Mouse (Mus musculus) cortical plate, adult 2 months (tissue): Measurements from ENCODE around the gene Pfkfb4. TPM values are rescaled to one million over a fixed set of nuclear protein-coding genes. Genes with fewer than 3 reads are reported as not detected.

ENCODE experiments used
- H3K27ac ChIP-seq: fragments of 200-500 bp; 2 replicates; pipeline ENCODE4 v1.5.1; 2012; ENCODE audit warnings: low read length, control low read depth, inconsistent platforms; ENCODE audit not compliant: insufficient read depth
- H3K4me1 ChIP-seq: fragments of 200-500 bp; 2 replicates; pipeline ENCODE4 v1.6.1; 2011; ENCODE audit warnings: low read length; ENCODE audit not compliant: control insufficient read depth, insufficient read depth
- H3K4me3 ChIP-seq: fragments of 200-500 bp; 2 replicates; pipeline ENCODE4 v1.5.1; 2011; ENCODE audit warnings: mild to moderate bottlenecking, low read length, control low read depth; ENCODE audit not compliant: insufficient read depth
- CTCF ChIP-seq: fragments of 200-500 bp; IDR thresholded peaks from 2 replicates; pipeline ENCODE4 v1.5.1; 2011; ENCODE audit warnings: mild to moderate bottlenecking, control low read depth, low read length; ENCODE audit not compliant: insufficient read depth; ENCODE audit errors: extremely low read depth
- POLR2A ChIP-seq: fragments of 200-500 bp; IDR thresholded peaks from 2 replicates; pipeline ENCODE4 v1.6.1; 2011; ENCODE audit warnings: mild to moderate bottlenecking, low read length, control low read depth; ENCODE audit not compliant: insufficient read depth; ENCODE audit errors: extremely low read depth
- polyA plus RNA-seq: library from polyadenylated mRNA; depleted of rRNA; stranded (reverse); fragments of >200 nt; gene quantifications from 2 replicates; pipeline ENCODE4 v1.2.3, GENCODE M21; 2012

Pfkfb4 gene
- polyA plus RNA-seq, 1 experiment = 20.8 TPM

GRCm38 (mm10) chr9:109030312-109030711 lies 38.7 kb downstream of the Pfkfb4 start:
- Histone ChIP-seq H3K4me3 (no peak overlapping the region), H3K4me1 (peaks cover 2% of the 10 kb centered on the region; the same call in 1 of the 2 replicates), H3K27ac (no peak overlapping the region)
- TF ChIP-seq CTCF (no peak), POLR2A (no peak)

- Histone ChIP-seq H3K27ac (no peak overlapping the region), H3K4me3 (no peak overlapping the region), H3K4me1 (peaks cover 2% of the 10 kb centered on the region; the same call in 1 of the 2 replicates)
- TF ChIP-seq CTCF (no peak), POLR2A (no peak)
These were observed 39.4 kb downstream of the Pfkfb4 start for GRCm38 (mm10) chr9:109031001-109031400.

- Histone ChIP-seq H3K4me3 (no peak overlapping the region), H3K4me1 (peaks cover 2% of the 10 kb centered on the region; the same call in 1 of the 2 replicates), H3K27ac (no peak overlapping the region)
- TF ChIP-seq CTCF (no peak), POLR2A (no peak)
These were observed 40.1 kb downstream of the Pfkfb4 start for GRCm38 (mm10) chr9:109031686-109032085.

GRCm38 (mm10) chr9:109032435-109032834 lies 40.9 kb downstream of the Pfkfb4 start:
- no peaks in the 10 kb centered on the region for H3K4me1 ChIP-seq
- H3K4me3 ChIP-seq = no peak overlapping the region
- TF ChIP-seq POLR2A (no peak), CTCF (no peak)
- H3K27ac ChIP-seq = no peak overlapping the region

- TF ChIP-seq POLR2A = 0 out of 2 replicates have a peak, but pooled peaks have one; percentile 6
- TF ChIP-seq CTCF = no peak
- peak within 1 kb of the TSS; percentile 68; the same call in 1 of the 2 replicates for H3K27ac ChIP-seq
These were observed 46.7 kb downstream of the Pfkfb4 start, which contains the start of gene Shisa5 for GRCm38 (mm10) chr9:109038086-109038895. TSS of gene Shisa5 (plus strand) at chr9:109038565.

GRCm38 (mm10) chr9:109038901-109039364 lies 47.4 kb downstream of the Pfkfb4 start:
- TF ChIP-seq CTCF (no peak), POLR2A (no peak)
- Histone ChIP-seq H3K27ac (0 out of 2 replicates have a peak overlapping the region, but pooled peaks have one; percentile 68), H3K4me3 (peak overlapping the region; percentile 45), H3K4me1 (no peaks in the 10 kb centered on the region)

More at GRCm38 (mm10) chr9:109038086-109038895, 46.7 kb downstream of the Pfkfb4 start, which contains the start of gene Shisa5:
- H3K4me1 ChIP-seq = no peaks in the 10 kb centered on the region
- H3K4me3 ChIP-seq = peak within 1 kb of the TSS; percentile 45

- no peak for TF ChIP-seq POLR2A
- TF ChIP-seq CTCF = no peak
- no peak overlapping the region for H3K27ac ChIP-seq
- no peak overlapping the region for H3K4me3 ChIP-seq
- H3K4me1 ChIP-seq = no peaks in the 10 kb centered on the region
These were observed 48.1 kb downstream of the Pfkfb4 start for GRCm38 (mm10) chr9:109039681-109040080.

GRCm38 (mm10) chr9:109040216-109040615 lies 48.6 kb downstream of the Pfkfb4 start:
- TF ChIP-seq CTCF (no peak), POLR2A (no peak)
- no peak overlapping the region for H3K4me3 ChIP-seq
- H3K27ac ChIP-seq = no peak overlapping the region
- no peaks in the 10 kb centered on the region for H3K4me1 ChIP-seq

GRCm38 (mm10) chr9:109040906-109041305 lies 49.3 kb downstream of the Pfkfb4 start:
- TF ChIP-seq POLR2A = no peak
- no peak for TF ChIP-seq CTCF
- Histone ChIP-seq H3K4me3 (no peak overlapping the region), H3K4me1 (no peaks in the 10 kb centered on the region), H3K27ac (no peak overlapping the region)

GRCm38 (mm10) chr9:109041351-109041750 lies 49.8 kb downstream of the Pfkfb4 start:
- H3K4me3 ChIP-seq = no peak overlapping the region
- no peaks in the 10 kb centered on the region for H3K4me1 ChIP-seq
- no peak for TF ChIP-seq CTCF
- TF ChIP-seq POLR2A = no peak
- H3K27ac ChIP-seq = no peak overlapping the region
